Mouse (Mus musculus) thymus, adult 2 months (tissue): ENCODE measurements around the gene Il17f. TPM values are rescaled to one million over a fixed set of nuclear protein-coding genes. Genes with fewer than 3 reads are reported as not detected.
"Not testable (repeated sequence)": the region's sequence is repeated elsewhere in the genome, so short reads cannot be mapped to it uniquely, and the experiment has no call there.

ENCODE experiments used
- DNase-seq: peaks from one replicate; pipeline ENCODE4 v3.0.0; 2021
- H3K27ac ChIP-seq: fragments of 200-500 bp; 2 replicates; pipeline ENCODE4 v1.5.1; 2012; ENCODE audit warnings: low read length, control low read depth; ENCODE audit not compliant: control insufficient read depth, insufficient read depth
- H3K27me3 ChIP-seq: fragments of 200-500 bp; 2 replicates; pipeline ENCODE4 v1.6.1; 2012; ENCODE audit warnings: mild to moderate bottlenecking, low read length, moderate library complexity, mixed read lengths; ENCODE audit not compliant: control insufficient read depth, insufficient read depth
- H3K36me3 ChIP-seq: fragments of 200-500 bp; 2 replicates; pipeline ENCODE4 v1.6.1; 2012; ENCODE audit warnings: mild to moderate bottlenecking, low read length, moderate library complexity; ENCODE audit not compliant: control insufficient read depth, insufficient read depth
- H3K4me1 ChIP-seq: fragments of 200-500 bp; replicated peaks from 2 replicates; pipeline ENCODE4 v1.6.1; 2012; ENCODE audit warnings: low read length; ENCODE audit not compliant: control insufficient read depth, insufficient read depth
- H3K4me3 ChIP-seq: fragments of 200-500 bp; 2 replicates; pipeline ENCODE4 v1.5.1; 2012; ENCODE audit warnings: mild to moderate bottlenecking, low read length, control low read depth, moderate library complexity; ENCODE audit not compliant: control insufficient read depth, insufficient read depth
- CTCF ChIP-seq: fragments of 200-500 bp; IDR thresholded peaks from 2 replicates; pipeline ENCODE4 v1.5.1; 2012; ENCODE audit warnings: mild to moderate bottlenecking, control low read depth, low read length, moderate library complexity, borderline replicate concordance; ENCODE audit not compliant: control insufficient read depth, poor library complexity, insufficient read depth; ENCODE audit errors: extremely low read depth
- POLR2A ChIP-seq: fragments of 200-500 bp; IDR thresholded peaks from 2 replicates; pipeline ENCODE4 v1.6.1; 2012; ENCODE audit warnings: mild to moderate bottlenecking, low read length, control low read depth, moderate library complexity; ENCODE audit not compliant: control insufficient read depth, poor library complexity, insufficient read depth; ENCODE audit errors: extremely low read depth
- WGBS: fragments of 180-500 bp; shearing (Covaris S2); methylation state at CpG from one replicate; pipeline ENCODE4 v1.1.7; 2018; 5-methylcytosine and 5-hydroxymethylcytosine counted together
- polyA plus RNA-seq: library from polyadenylated mRNA; depleted of rRNA; stranded (reverse); fragments of >200 nt; gene quantifications from 2 replicates; pipeline ENCODE4 v1.2.3, GENCODE M21; 2012; rRNA removed

Il17f gene
- polyA plus RNA-seq, result 0.15 and 0.49 TPM in 2 replicates

GRCm38 (mm10) chr1:20790517-20790916 is at the start of gene Il17f:
TSS of gene Il17f (minus strand) at chr1:20790617.
- not testable (repeated sequence) for H3K4me3 ChIP-seq
- WGBS, result 92% methylated on average over 1 of the region's 1 CpGs

GRCm38 (mm10) chr1:20839911-20840310 is 49.5 kb upstream of the Il17f start:
- H3K36me3 ChIP-seq, result no peaks in the 10 kb centered on the region
- H3K27ac ChIP-seq, result no peak overlapping the region
- no peak overlapping the region for H3K4me3 ChIP-seq
- DNase-seq, result no peak
- H3K4me1 ChIP-seq, result no peaks in the 10 kb centered on the region
- TF ChIP-seq CTCF (no peak), POLR2A (no peak)
- WGBS, result 78% methylated on average over 3 of the region's 3 CpGs
- no peaks in the 10 kb centered on the region for H3K27me3 ChIP-seq

More at GRCm38 (mm10) chr1:20790517-20790916, at the start of gene Il17f:
- H3K27ac ChIP-seq, H3K4me1 ChIP-seq, H3K36me3 ChIP-seq, DNase-seq, H3K27me3 ChIP-seq: not testable (repeated sequence)

- no peak for DNase-seq
- no peak overlapping the region for H3K4me3 ChIP-seq
- 92% methylated on average over 3 of the region's 3 CpGs for WGBS
- no peaks in the 10 kb centered on the region for H3K36me3 ChIP-seq
- no peak for TF ChIP-seq CTCF
- H3K4me1 ChIP-seq, result no peaks in the 10 kb centered on the region
- no peaks in the 10 kb centered on the region for H3K27me3 ChIP-seq
- H3K27ac ChIP-seq, result no peak overlapping the region
Observed at GRCm38 (mm10) chr1:20836551-20837125, 46.2 kb upstream of the Il17f start.

GRCm38 (mm10) chr1:20833141-20833511 is 42.7 kb upstream of the Il17f start:
- DNase-seq, result no peak
- H3K4me1 ChIP-seq, result no peaks in the 10 kb centered on the region
- WGBS, result 95% methylated on average over 4 of the region's 4 CpGs
- no peak overlapping the region for H3K4me3 ChIP-seq
- TF ChIP-seq POLR2A (no peak), CTCF (no peak)
- H3K27ac ChIP-seq, result no peak overlapping the region
- no peaks in the 10 kb centered on the region for H3K36me3 ChIP-seq
- H3K27me3 ChIP-seq, result no peaks in the 10 kb centered on the region

- TF ChIP-seq CTCF (no peak), POLR2A (no peak)
- Histone ChIP-seq H3K4me1 (no peaks in the 10 kb centered on the region), H3K27me3 (no peaks in the 10 kb centered on the region), H3K4me3 (no peak overlapping the region), H3K27ac (no peak overlapping the region), H3K36me3 (no peaks in the 10 kb centered on the region)
- WGBS, result 88% methylated on average over 5 of the region's 5 CpGs
- no peak for DNase-seq
Observed at GRCm38 (mm10) chr1:20832473-20833140, 42.2 kb upstream of the Il17f start.

- DNase-seq, result no peak
- H3K4me1 ChIP-seq, result peaks cover under 1% of the 10 kb centered on the region; the same call in 1 of the 2 replicates
Observed at GRCm38 (mm10) chr1:20830546-20830945, 40.1 kb upstream of the Il17f start.

GRCm38 (mm10) chr1:20828061-20828460 is 37.6 kb upstream of the Il17f start:
- no peak for DNase-seq
- H3K4me3 ChIP-seq, result no peak overlapping the region
- H3K4me1 ChIP-seq, result peaks cover 6% of the 10 kb centered on the region
- no peaks in the 10 kb centered on the region for H3K27me3 ChIP-seq
- TF ChIP-seq POLR2A (no peak), CTCF (no peak)
- no peaks in the 10 kb centered on the region for H3K36me3 ChIP-seq
- 96% methylated on average over 2 of the region's 2 CpGs for WGBS
- H3K27ac ChIP-seq, result no peak overlapping the region

More at GRCm38 (mm10) chr1:20830546-20830945, 40.1 kb upstream of the Il17f start:
- no peak overlapping the region for H3K27ac ChIP-seq
- WGBS, result 83% methylated on average over 1 of the region's 1 CpGs
- TF ChIP-seq POLR2A (no peak), CTCF (no peak)
- H3K27me3 ChIP-seq, result no peaks in the 10 kb centered on the region
- no peak overlapping the region for H3K4me3 ChIP-seq
- no peaks in the 10 kb centered on the region for H3K36me3 ChIP-seq
